Comparison of ENCODE assay signal across 8 mouse cellular contexts in the genomic region with DNA sequence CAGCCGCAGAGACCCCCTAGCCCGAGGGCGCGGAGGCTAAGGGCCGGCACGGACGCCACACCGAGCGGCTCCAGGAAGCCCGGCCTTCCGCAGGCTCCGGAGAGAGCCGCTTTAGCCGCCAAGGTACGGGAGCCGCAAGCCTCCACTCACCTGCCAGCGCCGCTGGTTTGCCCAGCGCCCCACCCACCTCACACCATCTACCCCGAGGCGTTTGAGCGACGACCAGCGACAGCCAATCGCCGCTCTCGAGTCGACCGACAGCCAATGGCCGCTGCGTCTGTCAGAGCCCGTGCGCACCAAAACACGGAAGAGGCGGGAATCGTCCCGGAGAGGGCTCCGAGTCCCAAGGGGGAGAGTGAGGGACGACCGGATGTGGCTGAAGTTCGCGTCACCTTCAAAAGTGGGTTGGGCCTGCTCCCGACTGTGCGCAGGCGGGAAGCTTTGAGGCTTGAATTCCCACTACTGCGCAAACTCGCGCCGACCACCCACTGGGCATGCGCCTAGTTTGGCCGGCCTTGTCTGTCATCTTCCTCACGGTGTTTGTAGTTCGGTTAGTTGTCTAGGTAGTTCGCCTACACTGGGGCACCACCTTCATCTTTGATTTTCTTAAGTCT. TPM values are rescaled to one million over a fixed set of nuclear protein-coding genes. Genes with fewer than 3 reads are reported as not detected.
DNase-seq lines count a peak whose midpoint lies in the region; ATAC-seq and TF ChIP-seq lines count a peak whose summit lies in the region.

Gene Hinfp (minus strand): TSS at position 206 of the 614 bp plus-strand sequence.

- WGBS in embryonic facial prominence, embryonic 13.5 days: under 1% methylated on average over 54 of the region's 54 CpGs
- under 1% methylated on average over 54 of the region's 54 CpGs for WGBS in kidney, adult 2 months
- under 1% methylated on average over 54 of the region's 54 CpGs for WGBS in limb, embryonic 12.5 days
- under 1% methylated on average over 54 of the region's 54 CpGs for WGBS in midbrain, embryonic 15.5 days
- WGBS in spleen, adult 2 months: under 1% methylated on average over 54 of the region's 54 CpGs

- peak within 1 kb of the TSS; percentile 96 for H3K9ac ChIP-seq in embryonic facial prominence, embryonic 13.5 days
- peak within 1 kb of the TSS; percentile 91 for H3K9ac ChIP-seq in limb, embryonic 12.5 days (replicated peaks)
- H3K9ac ChIP-seq in midbrain, embryonic 15.5 days: peak within 1 kb of the TSS; percentile 97

- no peak for TF ChIP-seq CTCF in kidney, adult 2 months (conservative IDR thresholded peaks at IDR 0.05; ENCODE audit: insufficient read depth, insufficient read length, low read depth, low read length)
- no peak for TF ChIP-seq CTCF in spleen, adult 2 months (IDR thresholded peaks at IDR 0.05; ENCODE audit: extremely low read depth, insufficient read depth, insufficient read length, insufficient replicate concordance)

- H3K36me3 ChIP-seq in embryonic facial prominence, embryonic 13.5 days: peaks cover 28% of the 10 kb centered on the region
- no peaks in the 10 kb centered on the region; the same call in 1 of the 2 replicates for H3K36me3 ChIP-seq in kidney, adult 2 months (ENCODE audit: control insufficient read depth, insufficient read depth, low read length)
- peaks cover 28% of the 10 kb centered on the region for H3K36me3 ChIP-seq in limb, embryonic 12.5 days
- peaks cover 14% of the 10 kb centered on the region for H3K36me3 ChIP-seq in midbrain, embryonic 15.5 days (replicated peaks)
- H3K36me3 ChIP-seq in spleen, adult 2 months (ENCODE audit: control insufficient read depth, insufficient read depth, low read length): peaks cover 8% of the 10 kb centered on the region; the same call in 1 of the 2 replicates

- peak; percentile 99 for ATAC-seq in embryonic facial prominence, embryonic 13.5 days (ENCODE audit: insufficient number of reproducible peaks, insufficient read depth, low FRiP score, low TSS enrichment, low read depth)
- ATAC-seq in limb, embryonic 12.5 days (ENCODE audit: insufficient number of reproducible peaks, insufficient read depth, low FRiP score, low TSS enrichment, low read depth): peak; percentile 99
- ATAC-seq in midbrain, embryonic 15.5 days (replicated peaks): peak; percentile 98

- peaks cover 14% of the 10 kb centered on the region for H3K4me1 ChIP-seq in embryonic facial prominence, embryonic 13.5 days
- H3K4me1 ChIP-seq in kidney, adult 2 months (ENCODE audit: control insufficient read depth, insufficient read depth, low read length): no peaks in the 10 kb centered on the region; the same call in 1 of the 2 replicates
- H3K4me1 ChIP-seq in limb, embryonic 12.5 days (replicated peaks): peaks cover 13% of the 10 kb centered on the region
- peaks cover 17% of the 10 kb centered on the region for H3K4me1 ChIP-seq in midbrain, embryonic 15.5 days
- peaks cover 7% of the 10 kb centered on the region; the same call in 1 of the 2 replicates for H3K4me1 ChIP-seq in spleen, adult 2 months (ENCODE audit: control insufficient read depth, insufficient read depth, insufficient read length)

- peak within 1 kb of the TSS; percentile 71 for H3K27ac ChIP-seq in embryonic facial prominence, embryonic 13.5 days
- H3K27ac ChIP-seq in kidney, adult 2 months (ENCODE audit: insufficient read depth, low read depth, low read length): peak within 1 kb of the TSS; percentile 51
- H3K27ac ChIP-seq in limb, embryonic 12.5 days: peak within 1 kb of the TSS; percentile 56
- peak within 1 kb of the TSS; percentile 90 for H3K27ac ChIP-seq in midbrain, embryonic 15.5 days
- peak within 1 kb of the TSS; percentile 77 for H3K27ac ChIP-seq in spleen, adult 2 months (ENCODE audit: insufficient read depth, low read length)

- DNase-seq in 3134 (ENCODE audit: extremely low read depth, insufficient read length, low spot score): peak; percentile 98
- DNase-seq in adrenal gland, postnatal 36 days: peak; percentile 98 to 99
- DNase-seq in heart, adult 18-20 months: peak; percentile 99 to 100
- DNase-seq in kidney, adult 2 months: peak; percentile 100
- DNase-seq in spleen, adult 2 months (ENCODE audit: low read depth in 1 of 2, low spot score in 2 of 2): peak; percentile 98

- peak; percentile 74 for TF ChIP-seq POLR2A in kidney, adult 2 months (IDR thresholded peaks at IDR 0.05; ENCODE audit: low read depth, low read length)
- peak; percentile 90 for TF ChIP-seq POLR2A in spleen, adult 2 months (IDR thresholded peaks at IDR 0.05; ENCODE audit: low read depth, low read length)

- peak within 1 kb of the TSS; percentile 97 for H3K4me3 ChIP-seq in embryonic facial prominence, embryonic 13.5 days
- H3K4me3 ChIP-seq in kidney, adult 2 months (ENCODE audit: insufficient read depth, low read depth, low read length): peak within 1 kb of the TSS; percentile 74
- H3K4me3 ChIP-seq in limb, embryonic 12.5 days (replicated peaks): peak within 1 kb of the TSS; percentile 96
- H3K4me3 ChIP-seq in midbrain, embryonic 15.5 days: peak within 1 kb of the TSS; percentile 100
- peak within 1 kb of the TSS; percentile 81 for H3K4me3 ChIP-seq in spleen, adult 2 months (ENCODE audit: extremely low read depth, insufficient read depth, insufficient read length)

- H3K27me3 ChIP-seq in embryonic facial prominence, embryonic 13.5 days: no peaks in the 10 kb centered on the region
- no peaks in the 10 kb centered on the region for H3K27me3 ChIP-seq in kidney, adult 2 months (replicated peaks; ENCODE audit: control insufficient read depth, insufficient read depth, low read length)
- no peaks in the 10 kb centered on the region for H3K27me3 ChIP-seq in limb, embryonic 12.5 days
- H3K27me3 ChIP-seq in midbrain, embryonic 15.5 days (replicated peaks): no peaks in the 10 kb centered on the region
- H3K27me3 ChIP-seq in spleen, adult 2 months (ENCODE audit: control insufficient read depth, insufficient read depth, low read length): no peaks in the 10 kb centered on the region

- no peaks in the 10 kb centered on the region for H3K9me3 ChIP-seq in embryonic facial prominence, embryonic 13.5 days
- H3K9me3 ChIP-seq in limb, embryonic 12.5 days: no peaks in the 10 kb centered on the region
- H3K9me3 ChIP-seq in midbrain, embryonic 15.5 days: no peaks in the 10 kb centered on the region

- peak within 1 kb of the TSS; percentile 78 for H3K4me2 ChIP-seq in embryonic facial prominence, embryonic 13.5 days
- H3K4me2 ChIP-seq in limb, embryonic 12.5 days: peak within 1 kb of the TSS; percentile 79
- H3K4me2 ChIP-seq in midbrain, embryonic 15.5 days: peak within 1 kb of the TSS; percentile 71

RNA-seq across cellular contexts. Expression of gene Hinfp, which starts in this region (rescaled TPM):
- 10 to 100 TPM; 18.9 to 24.4 TPM for total RNA-seq in adrenal gland, postnatal 36 days (2021)
- polyA plus RNA-seq in embryonic facial prominence, embryonic 13.5 days (2015; fragmentation: Nextera tagmentation; extraction: Ambion mirVana): 27.9 and 30.6 TPM in 2 replicates
- total RNA-seq in heart, adult 18-20 months (2021): 1 to 10 TPM; 8.1 TPM
- polyA plus RNA-seq in kidney, adult 2 months (2012; rRNA removed): 14.4 and 17.8 TPM in 2 replicates
- 29.1 and 33.2 TPM in 2 replicates for polyA plus RNA-seq in limb, embryonic 12.5 days (2016; fragmentation: Nextera tagmentation; extraction: Ambion mirVana)
- polyA plus RNA-seq in midbrain, embryonic 15.5 days (2015; fragmentation: Nextera tagmentation; extraction: Ambion mirVana): 28.4 and 30.5 TPM in 2 replicates
- 24.7 and 25.2 TPM in 2 replicates for polyA plus RNA-seq in spleen, adult 2 months (2012; rRNA removed)

Comparison
In these comparisons a context has a peak if more than half of its experiments do, and no peak if none do; other contexts are left out.
1. Peak in every context shown above with its lines: DNase-seq, ATAC-seq, H3K4me3 ChIP-seq and H3K27ac ChIP-seq.